Mouse (Mus musculus) ovary, postnatal 36 days (tissue): ENCODE results near the gene Olfr1206.

Experiments
- DNase-seq: peaks from one replicate; pipeline ENCODE4 v3.0.0; 2022; ENCODE audit warnings: low spot score, mixed read lengths

The Olfr1206 gene

GRCm38 (mm10) chr2:88862931-88863330 lies at the start of gene Olfr1206:
TSS of gene Olfr1206 (plus strand) at chr2:88863231.
- DNase-seq: no peak

GRCm38 (mm10) chr2:88814196-88814595 lies 48.8 kb upstream of the Olfr1206 start, which contains the start of gene Olfr1202:
TSS of gene Olfr1202 (plus strand) at chr2:88814496.
- DNase-seq: no peak

GRCm38 (mm10) chr2:88829437-88829836 lies 33.6 kb upstream of the Olfr1206 start, which contains the start of gene Olfr1205:
TSS of gene Olfr1205 (plus strand) at chr2:88829737.
- no peak for DNase-seq

GRCm38 (mm10) chr2:88838477-88838876 lies 24.6 kb upstream of the Olfr1206 start:
- no peak for DNase-seq

- DNase-seq: no peak
Observed at GRCm38 (mm10) chr2:88848992-88849391, 14.0 kb upstream of the Olfr1206 start, which contains the start of gene Olfr1204. TSS of gene Olfr1204 (plus strand) at chr2:88849292.

GRCm38 (mm10) chr2:88902211-88902610 lies 39.2 kb downstream of the Olfr1206 start, which contains the start of gene Olfr1208:
TSS of gene Olfr1208 (minus strand) at chr2:88902311.
- DNase-seq: no peak

DNA sequence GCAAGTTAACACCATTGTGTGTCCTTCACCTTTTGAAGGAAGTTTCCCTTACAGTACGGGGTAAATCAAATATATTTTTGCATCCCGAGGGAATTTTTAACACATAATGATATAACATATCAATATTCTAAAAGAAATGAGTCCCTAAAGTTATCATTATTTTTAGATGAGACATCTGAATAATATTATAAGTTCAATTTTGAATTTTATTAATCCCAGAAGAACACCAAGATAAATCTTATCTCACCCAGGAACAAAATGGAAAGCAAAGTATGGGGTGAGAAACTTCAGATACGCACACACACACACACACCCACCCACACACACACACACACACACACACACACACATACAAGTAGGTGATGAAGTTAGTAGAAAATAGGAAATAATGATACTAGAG lies 52.0 kb downstream of the Olfr1206 start, which contains the start of gene Olfr1209:
Olfr1209 (minus strand) TSS at position 101 of the 400 bp plus-strand sequence.
- no peak for DNase-seq
